Mouse (Mus musculus) thymus, adult 18-20 months (tissue): ENCODE results near the gene Mphosph9.
"Not testable (repeated sequence)": the region's sequence is repeated elsewhere in the genome, so short reads cannot be mapped to it uniquely, and the experiment has no call there.

ENCODE experiments used
- DNase-seq, 2 experiments: peaks; one replicate each; pipeline ENCODE4 v3.0.0; 2022; ENCODE audit warnings: mixed read lengths in 2 of 2

Mphosph9 gene

DNA sequence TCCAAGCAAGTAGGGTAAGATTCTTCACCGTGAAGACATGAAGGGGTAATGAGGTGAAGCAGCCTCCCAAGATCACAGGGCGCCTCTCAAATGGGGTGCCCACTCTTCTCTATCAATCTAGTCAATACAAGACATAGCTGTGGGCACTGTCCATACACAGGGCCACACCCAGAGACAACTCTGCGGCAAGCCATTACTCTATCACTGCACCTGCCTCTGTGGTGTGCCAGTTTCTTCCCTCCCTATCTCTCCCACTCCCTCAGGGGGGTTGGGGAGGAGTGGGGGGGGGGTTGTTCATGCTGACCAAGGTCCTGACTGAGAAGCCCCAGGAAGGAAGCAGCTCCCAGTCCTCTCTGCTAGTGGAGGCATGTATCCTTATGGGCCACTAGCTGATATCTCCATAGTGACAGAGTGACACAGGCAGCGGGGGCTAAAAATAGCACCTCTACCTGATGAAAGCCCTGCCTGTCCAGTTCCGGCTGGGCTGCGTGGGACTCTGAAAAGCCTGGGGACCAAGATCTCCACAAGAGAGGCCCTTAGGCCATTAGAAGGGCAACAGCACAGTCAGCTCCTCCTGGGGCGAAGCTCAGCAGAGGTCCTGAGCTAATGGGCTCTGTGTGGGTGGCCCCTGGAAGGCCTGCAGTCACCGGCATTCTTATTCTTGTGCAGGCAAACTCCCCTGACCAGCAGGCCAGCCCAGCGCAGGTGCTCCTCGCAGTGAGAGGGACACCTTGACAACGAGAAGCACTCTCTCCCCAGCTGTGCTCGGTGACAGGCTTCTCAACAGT is 93.7 kb downstream of the Mphosph9 start:
- DNase-seq, result no peak

DNA sequence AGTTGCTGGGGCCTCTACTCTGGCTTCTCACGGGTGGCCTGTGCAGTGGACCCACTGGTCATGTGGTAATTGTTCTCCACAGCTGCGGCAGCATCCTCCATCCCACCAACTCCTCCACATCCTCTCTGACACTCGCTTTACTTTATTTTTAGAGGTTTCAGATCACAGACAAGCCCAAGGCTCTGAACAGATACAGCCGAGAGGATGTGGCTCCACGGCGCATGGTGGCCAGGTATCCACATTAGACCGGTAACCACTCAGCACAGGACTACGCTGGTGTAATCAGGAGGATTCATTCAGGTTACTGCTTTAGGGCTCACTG is 94.7 kb downstream of the Mphosph9 start:
- peak in 1 of 2 experiments; percentile 57 for DNase-seq

- DNase-seq, result peak; percentile 89 to 94
Observed at GRCm38 (mm10) chr5:124232360-124233143, 95.2 kb downstream of the Mphosph9 start.

DNA sequence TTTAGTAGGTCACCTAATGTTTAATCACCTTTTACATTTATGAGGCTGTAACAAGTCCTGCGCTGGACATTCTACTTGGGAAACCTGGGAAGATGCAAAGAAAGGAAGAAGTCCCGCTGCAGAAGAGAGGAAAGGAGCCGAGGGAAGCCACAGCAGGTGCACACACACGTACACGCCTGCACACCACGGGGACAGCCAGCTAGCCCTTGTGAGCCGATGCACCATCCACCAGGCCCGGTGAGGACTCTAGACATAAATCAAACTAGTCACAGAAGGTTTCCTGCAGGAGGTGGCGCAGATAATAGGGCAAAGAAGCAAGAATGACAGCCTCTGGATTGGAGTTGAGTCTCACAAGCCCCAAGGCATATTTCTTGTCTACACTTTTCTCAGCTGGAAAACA is 97.3 kb downstream of the Mphosph9 start:
- DNase-seq, result no peak

GRCm38 (mm10) chr5:124227193-124227592 is 100.6 kb downstream of the Mphosph9 start:
- DNase-seq, result no peak

DNA sequence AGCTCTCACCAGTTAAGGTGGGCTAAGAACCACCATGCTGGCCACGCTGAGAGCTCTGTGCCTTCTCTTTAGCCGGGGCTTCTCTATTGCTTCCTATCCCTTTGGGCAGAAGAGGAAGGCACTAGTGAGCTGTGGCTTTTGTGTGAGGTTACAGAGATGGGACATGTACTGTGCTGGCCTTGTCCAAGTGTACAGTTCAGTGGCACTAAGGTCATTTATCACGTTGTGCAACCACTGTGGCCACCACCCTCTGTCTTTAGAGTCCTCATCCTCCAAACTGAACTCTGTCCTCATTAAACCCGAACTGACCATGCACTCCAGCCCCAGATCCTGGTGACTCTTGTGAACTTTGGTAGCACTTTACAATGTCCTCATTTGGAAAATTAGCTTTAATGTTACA is 101.3 kb downstream of the Mphosph9 start:
- DNase-seq, result no peak

GRCm38 (mm10) chr5:124225891-124226290 is 101.9 kb downstream of the Mphosph9 start:
- no peak for DNase-seq

GRCm38 (mm10) chr5:124224321-124225092 is 103.3 kb downstream of the Mphosph9 start:
- DNase-seq, result no peak

DNA sequence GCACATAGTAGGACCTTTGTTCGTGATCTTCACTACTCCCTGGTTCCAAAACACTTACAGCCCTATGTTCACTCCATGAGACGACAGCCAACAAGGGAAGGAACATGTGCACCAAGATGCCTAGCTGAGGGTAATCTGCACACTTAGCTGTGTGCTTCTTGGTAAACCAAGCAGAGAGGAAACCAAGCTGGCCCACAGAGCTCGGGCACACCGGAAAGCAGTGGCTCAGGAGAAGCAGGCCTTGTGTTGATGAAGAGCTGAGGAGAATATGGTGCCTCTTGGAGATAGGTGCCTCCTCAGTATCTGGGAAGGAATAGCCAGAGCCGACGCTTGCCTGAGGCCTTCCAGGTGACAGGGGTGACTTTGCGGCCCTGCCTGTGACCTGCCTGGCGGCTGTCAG is 104.2 kb downstream of the Mphosph9 start:
- DNase-seq, result no peak

GRCm38 (mm10) chr5:124222696-124223095 is 105.1 kb downstream of the Mphosph9 start:
- DNase-seq, result no peak

DNA sequence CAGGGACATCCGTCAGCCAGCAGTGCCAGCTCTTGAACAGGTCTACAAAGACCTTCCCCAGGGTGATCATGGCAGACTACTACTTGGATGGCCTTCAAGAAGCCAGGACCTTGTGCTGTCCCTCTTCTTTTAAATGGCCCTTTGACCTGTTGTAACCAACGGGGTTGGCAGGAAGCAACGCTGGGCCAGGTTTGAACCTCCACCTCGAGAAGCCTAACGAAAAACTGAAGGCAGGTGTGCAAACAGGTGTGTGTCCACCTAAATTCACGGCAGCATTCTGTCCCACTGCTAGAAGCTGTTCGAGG is 106.1 kb downstream of the Mphosph9 start:
- DNase-seq, result no peak

GRCm38 (mm10) chr5:124221037-124221735 is 106.6 kb downstream of the Mphosph9 start:
- DNase-seq, result no peak

GRCm38 (mm10) chr5:124220551-124220950 is 107.2 kb downstream of the Mphosph9 start:
- no peak for DNase-seq

DNA sequence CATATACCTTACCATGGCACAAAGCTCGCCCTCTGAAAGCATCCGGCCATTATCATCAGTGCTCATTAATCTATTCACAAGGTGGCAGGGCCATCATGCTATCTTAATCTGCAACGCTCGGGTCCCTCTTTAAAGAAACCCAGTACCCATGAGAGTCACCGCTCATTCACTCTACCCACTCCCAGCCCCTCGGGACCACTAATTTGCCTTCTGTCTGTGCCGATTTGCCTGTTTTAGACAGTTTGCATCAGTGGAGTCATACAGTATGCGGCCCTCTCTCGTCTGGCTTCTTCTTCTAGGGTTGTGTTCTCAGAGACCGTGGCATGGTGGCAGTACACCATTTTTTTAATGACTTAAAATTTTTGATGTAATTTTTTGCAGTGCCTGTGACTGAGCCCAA is 108.3 kb downstream of the Mphosph9 start:
- DNase-seq, result no peak

GRCm38 (mm10) chr5:124218986-124219385 is 108.8 kb downstream of the Mphosph9 start:
- DNase-seq, result no peak

GRCm38 (mm10) chr5:124217566-124218249 is 110.1 kb downstream of the Mphosph9 start:
- DNase-seq, result no peak

DNA sequence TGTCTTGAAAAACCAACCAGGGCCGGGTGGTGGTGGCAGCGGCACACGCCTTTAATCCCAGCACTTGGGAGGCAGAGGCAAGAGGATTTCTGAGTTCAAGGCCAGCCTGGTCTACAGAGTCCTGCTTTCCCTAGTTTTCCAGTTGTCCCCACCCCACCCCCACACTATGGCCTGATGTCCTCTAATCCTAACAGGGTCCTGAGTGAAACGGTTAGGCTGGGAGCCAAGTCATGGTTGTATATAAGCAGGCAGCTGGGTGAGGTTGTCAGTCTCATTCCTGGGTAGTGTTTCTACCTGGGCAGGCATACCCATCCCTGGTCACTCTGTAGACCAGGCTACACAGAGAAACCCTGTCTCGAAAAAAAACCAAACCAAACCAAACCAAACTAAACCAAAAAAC is 110.7 kb downstream of the Mphosph9 start:
- not testable (repeated sequence) for DNase-seq

- no peak for DNase-seq
Observed at GRCm38 (mm10) chr5:124216403-124216802, 111.4 kb downstream of the Mphosph9 start.

- no peak for DNase-seq
Observed at GRCm38 (mm10) chr5:124215647-124216046, 112.1 kb downstream of the Mphosph9 start.

DNA sequence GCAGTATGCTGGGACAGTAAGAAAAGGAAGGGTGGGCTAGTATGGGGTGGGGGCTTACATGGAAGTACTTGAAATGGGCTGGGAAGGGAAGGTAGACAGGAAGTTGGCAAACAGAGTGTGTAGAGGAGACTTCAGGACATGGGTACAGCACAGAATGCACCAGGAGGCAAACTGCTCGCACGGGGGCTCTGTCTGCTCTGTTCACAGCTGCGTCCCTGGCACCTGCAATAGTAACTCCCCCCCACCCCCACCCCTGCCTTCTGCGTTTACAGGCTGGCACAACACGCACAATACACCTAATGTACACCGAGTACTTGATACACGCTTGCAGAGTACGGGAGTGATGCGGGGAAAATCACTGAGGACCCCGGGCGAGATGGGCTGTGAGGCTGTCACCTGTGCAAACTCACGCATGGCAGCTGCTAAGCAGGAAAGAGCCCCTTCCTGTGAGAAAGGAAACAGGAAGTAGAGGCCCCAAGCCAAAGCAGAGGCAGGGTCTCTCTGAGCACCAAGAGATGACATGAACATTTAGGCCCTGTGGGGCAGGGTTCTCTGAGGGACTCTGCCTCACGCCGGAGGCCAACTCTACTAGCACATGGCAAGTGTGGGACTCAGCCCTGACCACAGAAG is 113.1 kb downstream of the Mphosph9 start:
- DNase-seq, result peak; percentile 68 to 86

DNA sequence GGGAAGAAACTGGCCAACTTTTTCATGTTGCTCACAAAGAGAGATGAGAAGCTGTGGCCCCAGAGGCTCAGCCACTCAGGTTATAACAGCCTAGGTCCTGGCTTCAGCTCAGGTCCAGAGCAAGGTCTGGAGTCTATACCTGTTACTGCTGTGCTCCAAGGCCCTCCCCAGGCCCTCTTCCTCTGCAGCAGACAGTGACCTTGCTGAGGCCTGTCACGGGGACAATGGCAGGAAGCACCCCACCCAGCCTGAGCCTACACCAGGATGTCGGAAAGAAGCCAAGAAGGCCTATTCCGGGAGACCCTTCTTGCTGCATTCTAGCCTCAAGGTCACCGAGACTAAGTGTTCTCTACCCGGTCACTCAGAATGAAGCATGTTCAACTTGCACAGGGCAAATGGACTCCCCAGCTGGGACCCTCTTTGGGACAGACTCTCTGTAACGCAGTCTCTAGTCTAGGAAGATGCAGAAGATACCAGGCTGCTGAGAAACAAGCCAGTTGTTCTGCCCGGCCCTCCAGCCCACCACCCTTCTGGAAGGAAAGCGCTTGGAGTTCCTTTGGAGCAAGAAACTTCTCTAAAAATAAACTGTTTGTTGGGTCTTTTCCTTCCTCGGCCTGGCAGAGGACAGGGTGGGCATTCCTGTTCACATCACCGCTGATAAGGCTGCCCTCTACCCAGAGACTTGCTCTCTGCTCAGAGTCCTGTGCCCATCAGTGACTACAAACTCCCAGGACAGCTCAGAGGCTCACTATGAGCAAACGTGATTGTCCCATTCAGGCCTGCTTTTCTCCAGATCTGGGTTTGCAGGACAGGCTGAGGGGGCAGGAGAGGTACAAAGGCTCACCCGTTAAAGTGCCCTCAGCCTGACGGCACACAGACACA is 113.9 kb downstream of the Mphosph9 start:
- DNase-seq, result peak in 1 of 2 experiments; percentile 78
